Mouse (Mus musculus): Measurements from ENCODE around the gene Mvk.

DNA sequence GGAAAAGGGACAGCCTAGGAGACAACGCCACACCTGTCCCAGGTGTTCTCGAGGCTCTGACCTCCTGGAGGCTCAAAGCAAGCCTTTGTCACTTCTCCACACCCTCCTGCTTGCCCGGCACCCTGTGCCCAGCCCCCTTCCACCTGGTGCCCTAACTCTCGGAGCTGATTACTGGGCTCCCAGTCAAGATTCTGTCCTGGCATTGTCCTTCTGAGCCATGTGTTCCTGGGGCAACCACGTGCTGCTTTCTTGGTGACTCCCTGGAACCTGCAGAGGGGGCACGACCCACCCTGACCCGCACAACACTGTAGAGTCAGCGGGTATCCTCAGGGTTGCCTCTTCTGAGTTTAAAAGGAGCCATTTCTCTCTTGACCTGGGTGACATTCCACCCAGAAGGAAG is 9.7 kb upstream of the Mvk start:
- no peak for TF ChIP-seq CHD2 (IDR thresholded peaks at IDR 0.05; ENCODE audit: low read depth, low read length)
- no peak for TF ChIP-seq HCFC1 (IDR thresholded peaks at IDR 0.05; ENCODE audit: borderline replicate concordance, insufficient read depth, low read length)

Measured in ES-E14 (cell line).